Mouse (Mus musculus) left cerebral cortex, postnatal 14 days (tissue): Measurements from ENCODE around the gene Gm17334. TPM values are rescaled to one million over a fixed set of nuclear protein-coding genes. Genes with fewer than 3 reads are reported as not detected.

Experiments used
- DNase-seq, 2 experiments: peaks; one replicate each; pipeline ENCODE4 v3.0.0; 2021 to 2022; ENCODE audit warnings: low spot score in 2 of 2, mixed read lengths in 1 of 2
- intact Hi-C: fragments of 180-260 bp; cut with DNase I; formaldehyde crosslinking; loops from one replicate; pipeline ENCODE4 v1.15.1; 2025
- total RNA-seq, 2 experiments: library from RNA; stranded (reverse); gene quantifications; 2 replicates each; pipeline ENCODE4 v1.2.3; 2021

The Gm17334 gene
- total RNA-seq, 2 experiments from 2014 or later: 0.51 TPM; not detected in 1

GRCm38 (mm10) chr11:53757612-53758011 is 15.4 kb downstream of the Gm17334 start:
- DNase-seq: no peak
- intact Hi-C loops: loop anchor here (2.0 kb wide), 1 partner anchor 93 kb away; no protein-coding TSS in a partner anchor

DNA sequence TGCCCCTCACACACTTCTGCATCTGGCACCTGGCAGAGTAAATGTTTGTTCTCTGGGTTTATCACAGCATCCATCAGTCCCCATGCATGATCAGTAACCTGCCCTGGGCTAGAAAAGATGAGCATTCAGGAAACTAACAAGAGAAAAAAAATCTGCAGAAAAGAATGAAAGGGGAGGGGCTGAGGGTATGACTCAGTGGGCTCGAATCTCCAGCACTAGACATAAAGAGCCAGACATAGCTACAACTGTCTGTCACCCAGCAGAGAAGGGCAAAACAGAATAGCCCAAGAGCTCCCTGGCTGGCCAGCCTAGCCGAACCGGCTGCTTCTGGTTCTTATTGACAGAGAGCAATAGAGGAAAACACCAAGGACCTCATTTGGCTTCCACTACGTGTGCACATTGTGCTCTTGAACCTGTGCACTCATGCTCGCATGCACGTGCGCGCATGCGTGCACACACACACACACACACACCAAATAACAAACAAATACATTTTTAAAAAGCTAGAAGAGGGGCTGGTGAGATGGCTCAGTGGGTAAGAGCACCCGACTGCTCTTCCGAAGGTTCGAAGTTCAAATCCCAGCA is 17.9 kb downstream of the Gm17334 start:
- intact Hi-C loops: no loop called here
- DNase-seq: no peak

DNA sequence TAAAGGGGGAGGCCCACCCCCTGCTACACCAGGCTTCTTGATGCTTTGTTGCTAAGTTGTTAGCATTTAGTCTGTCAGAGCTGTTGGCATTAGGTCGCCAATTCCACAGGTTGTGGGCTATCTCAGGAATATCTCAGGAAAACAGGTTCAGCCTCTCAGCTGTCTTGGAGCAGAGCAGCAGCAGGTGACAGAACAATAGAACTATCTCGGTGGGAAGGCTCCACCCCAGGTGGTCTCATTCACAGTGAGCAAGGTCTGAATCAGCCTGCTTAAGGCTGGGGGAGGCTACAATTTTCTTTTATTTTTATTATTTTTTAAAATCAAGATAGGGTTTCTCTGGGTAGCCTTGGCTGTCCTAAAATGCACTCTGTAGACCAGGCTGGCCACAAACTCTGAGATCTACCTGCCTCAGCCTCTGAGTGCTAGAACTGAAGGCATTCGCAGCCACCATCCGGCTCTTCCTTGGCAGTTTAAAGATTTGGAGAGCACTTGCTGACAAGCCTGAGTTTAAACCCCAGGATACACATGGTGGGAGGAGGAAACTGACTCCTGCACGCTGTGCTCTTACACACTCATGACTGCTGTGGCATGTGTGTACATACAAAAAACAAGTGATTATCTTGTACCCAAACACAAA is 23.2 kb downstream of the Gm17334 start:
- intact Hi-C loops: no loop called here
- no peak for DNase-seq

GRCm38 (mm10) chr11:53749306-53749705 is 23.7 kb downstream of the Gm17334 start:
- DNase-seq: no peak
- intact Hi-C loops: no loop called here

DNA sequence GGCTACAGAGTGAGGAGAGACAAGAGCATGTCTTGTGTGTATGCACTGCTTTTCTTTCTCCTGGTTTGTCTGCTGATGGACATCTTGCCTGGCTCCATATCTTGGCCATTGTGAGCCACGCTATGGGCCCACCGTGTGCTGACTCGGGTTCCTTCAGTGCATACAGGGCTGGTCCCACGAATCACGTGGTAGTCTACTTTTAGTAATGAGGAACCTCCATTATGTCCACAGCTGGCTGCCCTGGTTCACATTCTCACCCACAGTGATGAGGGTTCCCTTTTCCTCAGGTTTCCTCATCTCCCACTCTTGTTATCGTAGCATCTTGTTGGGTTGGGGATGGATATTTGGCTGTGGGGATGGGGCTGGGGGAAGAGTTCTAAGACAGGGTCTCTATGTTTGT is 24.4 kb downstream of the Gm17334 start:
- intact Hi-C loops: no loop called here
- no peak for DNase-seq

- no peak for DNase-seq
- intact Hi-C loops: no loop called here
Measured at GRCm38 (mm10) chr11:53747985-53748384, 25.0 kb downstream of the Gm17334 start.

GRCm38 (mm10) chr11:53745260-53745659 is 27.7 kb downstream of the Gm17334 start:
- no peak for DNase-seq
- intact Hi-C loops: no loop called here

DNA sequence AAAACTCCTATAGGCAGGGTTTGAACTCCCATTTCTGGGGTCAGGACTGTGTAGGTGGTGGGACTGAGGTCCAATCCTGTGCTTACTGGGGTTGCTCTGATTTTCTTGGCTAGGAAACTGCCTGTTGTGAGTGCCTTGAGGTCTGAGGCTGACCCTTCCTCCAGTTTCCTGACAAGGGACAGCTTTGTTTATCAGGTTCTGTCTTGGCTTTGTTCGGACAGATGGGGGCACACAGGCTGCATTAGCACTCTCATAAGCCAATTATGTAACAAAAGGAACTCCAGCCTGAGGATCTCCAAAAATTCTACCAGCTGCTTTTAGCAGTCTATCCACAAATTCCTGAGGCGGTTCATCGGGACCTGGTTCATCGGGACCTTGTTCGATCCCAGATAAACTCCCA is 30.6 kb downstream of the Gm17334 start:
- DNase-seq: no peak
- intact Hi-C loops: no loop called here

DNA sequence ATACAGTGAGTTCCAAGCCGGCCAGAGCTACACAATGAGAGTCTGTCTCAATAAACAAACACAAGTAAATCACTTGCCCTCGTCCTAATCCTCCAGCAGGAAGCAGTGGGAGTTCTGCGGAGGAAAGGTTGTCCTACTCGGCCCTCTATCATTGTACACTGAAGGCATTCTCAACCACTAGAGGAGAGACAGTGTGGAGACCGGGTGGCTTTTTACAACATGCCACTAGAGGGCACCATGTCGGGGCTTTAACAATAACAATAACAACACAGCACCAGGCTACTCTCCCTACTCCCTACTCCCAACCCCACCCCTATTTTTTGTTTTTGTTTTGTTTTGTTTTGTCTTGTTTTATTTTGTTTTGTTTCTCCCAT is 35.4 kb downstream of the Gm17334 start:
- peak; percentile 47 to 54 for DNase-seq
- intact Hi-C loops: loop anchor here (5.0 kb wide), 2 partner anchors 115 to 270 kb away; no protein-coding TSS in a partner anchor

- DNase-seq: peak; percentile 78 to 83
- intact Hi-C loops: loop anchor here (5.0 kb wide), 2 partner anchors 115 to 270 kb away; no protein-coding TSS in a partner anchor
Measured at GRCm38 (mm10) chr11:53736771-53737572, 36.0 kb downstream of the Gm17334 start.

GRCm38 (mm10) chr11:53735682-53736245 is 37.2 kb downstream of the Gm17334 start:
- peak; percentile 63 to 68 for DNase-seq
- intact Hi-C loops: loop anchor here (5.0 kb wide), 2 partner anchors 117 to 268 kb away; no protein-coding TSS in a partner anchor

GRCm38 (mm10) chr11:53734970-53735681 is 37.9 kb downstream of the Gm17334 start:
- DNase-seq: no peak
- intact Hi-C loops: loop anchor here (5.0 kb wide), 2 partner anchors 117 to 268 kb away; no protein-coding TSS in a partner anchor

- intact Hi-C loops: no loop called here
- DNase-seq: no peak
Measured at GRCm38 (mm10) chr11:53734431-53734830, 38.6 kb downstream of the Gm17334 start.

DNA sequence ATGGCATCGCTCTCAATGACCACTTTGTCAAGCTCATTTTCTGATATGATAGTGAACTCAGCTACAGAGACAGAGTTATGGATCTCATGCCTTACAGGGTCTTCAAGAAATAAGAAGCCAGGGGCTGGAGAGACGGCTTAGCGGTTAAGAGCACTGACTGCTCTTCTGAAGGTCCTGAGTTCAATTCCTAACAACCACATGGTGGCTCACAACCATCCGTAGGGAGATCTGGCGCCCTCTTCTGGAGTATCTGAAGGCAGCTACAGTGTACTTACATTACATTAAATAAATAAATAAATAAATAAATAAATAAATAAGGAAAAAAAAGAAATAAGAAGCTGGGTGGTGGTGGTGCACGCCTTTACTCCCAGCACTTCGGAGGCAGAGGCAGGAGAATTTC is 39.2 kb downstream of the Gm17334 start:
- intact Hi-C loops: no loop called here
- no peak for DNase-seq

GRCm38 (mm10) chr11:53732244-53732643 is 40.7 kb downstream of the Gm17334 start:
- intact Hi-C loops: no loop called here
- DNase-seq: no peak

DNA sequence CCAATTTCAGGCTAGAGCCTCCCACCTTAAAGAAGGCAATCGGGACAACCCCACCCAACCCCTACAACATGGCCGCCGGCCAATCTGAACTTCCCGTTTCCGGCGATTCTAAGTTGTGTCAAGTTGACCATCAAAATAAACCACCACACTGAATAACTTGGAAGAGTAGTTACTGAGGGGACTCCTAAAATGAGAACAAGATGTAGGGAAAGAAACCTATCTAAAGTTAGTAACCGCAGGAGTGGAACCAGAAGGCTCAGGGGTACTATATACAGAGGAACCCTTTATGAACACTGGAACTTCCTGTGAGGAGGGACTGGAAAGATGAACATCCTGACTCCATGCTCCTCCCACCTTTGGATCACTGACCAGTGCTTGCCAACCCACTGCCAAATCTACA is 41.5 kb downstream of the Gm17334 start:
- no peak for DNase-seq
- intact Hi-C loops: no loop called here
